Mouse (Mus musculus): ENCODE measurements at regions not wholly inside any gene's neighbourhood (a gene's known extent, or its start where the extent isn't known, plus 50 kb on each side); places are given as distances from the start of the nearest gene placed in this dataset.
A peak's percentile ranks its signal among the peaks of the same experiment; 100 is the strongest.

GRCm38 (mm10) chr14:68784395-68784794, 509.7 kb downstream of the Synb start:
- TF ChIP-seq CTCF (IDR thresholded peaks at IDR 0.05; ENCODE audit: borderline replicate concordance, extremely low read depth, insufficient read depth, insufficient read length) (no peak), POLR2A (IDR thresholded peaks at IDR 0.05; ENCODE audit: borderline replicate concordance, extremely low read depth, insufficient read depth, insufficient read length, poor library complexity, severe bottlenecking) (no peak)
- no peak for DNase-seq (ENCODE audit: low read depth)

GRCm38 (mm10) chr14:68783216-68783615, 510.9 kb downstream of the Synb start:
- no peak for TF ChIP-seq POLR2A (IDR thresholded peaks at IDR 0.05; ENCODE audit: borderline replicate concordance, extremely low read depth, insufficient read depth, insufficient read length, poor library complexity, severe bottlenecking)
- TF ChIP-seq CTCF (IDR thresholded peaks at IDR 0.05; ENCODE audit: borderline replicate concordance, extremely low read depth, insufficient read depth, insufficient read length), result no peak
- DNase-seq (ENCODE audit: low read depth), result no peak

- no peak for DNase-seq (ENCODE audit: low read depth)
- no peak for TF ChIP-seq POLR2A (IDR thresholded peaks at IDR 0.05; ENCODE audit: borderline replicate concordance, extremely low read depth, insufficient read depth, insufficient read length, poor library complexity, severe bottlenecking)
- TF ChIP-seq CTCF (IDR thresholded peaks at IDR 0.05; ENCODE audit: borderline replicate concordance, extremely low read depth, insufficient read depth, insufficient read length), result no peak
Measured at GRCm38 (mm10) chr14:68770411-68770810, 523.7 kb downstream of the Synb start.

- peak; percentile 4 for DNase-seq (ENCODE audit: low read depth)
- TF ChIP-seq POLR2A (IDR thresholded peaks at IDR 0.05; ENCODE audit: borderline replicate concordance, extremely low read depth, insufficient read depth, insufficient read length, poor library complexity, severe bottlenecking), result no peak
- no peak for TF ChIP-seq CTCF (IDR thresholded peaks at IDR 0.05; ENCODE audit: borderline replicate concordance, extremely low read depth, insufficient read depth, insufficient read length)
Measured at GRCm38 (mm10) chr14:68762916-68763315, 531.2 kb downstream of the Synb start.

- no peak for DNase-seq (ENCODE audit: low read depth)
- TF ChIP-seq CTCF (IDR thresholded peaks at IDR 0.05; ENCODE audit: borderline replicate concordance, extremely low read depth, insufficient read depth, insufficient read length) (no peak), POLR2A (IDR thresholded peaks at IDR 0.05; ENCODE audit: borderline replicate concordance, extremely low read depth, insufficient read depth, insufficient read length, poor library complexity, severe bottlenecking) (no peak)
Measured at GRCm38 (mm10) chr14:68744661-68745060, 549.4 kb downstream of the Synb start.

GRCm38 (mm10) chr14:68738474-68738873, 555.6 kb downstream of the Synb start:
- TF ChIP-seq CTCF (IDR thresholded peaks at IDR 0.05; ENCODE audit: borderline replicate concordance, extremely low read depth, insufficient read depth, insufficient read length) (no peak), POLR2A (IDR thresholded peaks at IDR 0.05; ENCODE audit: borderline replicate concordance, extremely low read depth, insufficient read depth, insufficient read length, poor library complexity, severe bottlenecking) (no peak)
- no peak for DNase-seq (ENCODE audit: low read depth)

- DNase-seq (ENCODE audit: low read depth), result peak; percentile 94
- peak; percentile 70; the same call in 1 of the 2 replicates for TF ChIP-seq CTCF (IDR thresholded peaks at IDR 0.05; ENCODE audit: borderline replicate concordance, extremely low read depth, insufficient read depth, insufficient read length)
Measured at GRCm38 (mm10) chr14:68735756-68736155, 558.3 kb downstream of the Synb start.

GRCm38 (mm10) chr14:68721156-68721555, 572.9 kb downstream of the Synb start:
- TF ChIP-seq CTCF (IDR thresholded peaks at IDR 0.05; ENCODE audit: borderline replicate concordance, extremely low read depth, insufficient read depth, insufficient read length), result no peak
- TF ChIP-seq POLR2A (IDR thresholded peaks at IDR 0.05; ENCODE audit: borderline replicate concordance, extremely low read depth, insufficient read depth, insufficient read length, poor library complexity, severe bottlenecking), result no peak
- DNase-seq (ENCODE audit: low read depth), result peak; percentile 4

- TF ChIP-seq CTCF (IDR thresholded peaks at IDR 0.05; ENCODE audit: borderline replicate concordance, extremely low read depth, insufficient read depth, insufficient read length) (no peak), POLR2A (IDR thresholded peaks at IDR 0.05; ENCODE audit: borderline replicate concordance, extremely low read depth, insufficient read depth, insufficient read length, poor library complexity, severe bottlenecking) (no peak)
- DNase-seq (ENCODE audit: low read depth), result no peak
Measured at GRCm38 (mm10) chr14:68719429-68720160, 574.5 kb downstream of the Synb start.

- TF ChIP-seq CTCF (IDR thresholded peaks at IDR 0.05; ENCODE audit: borderline replicate concordance, extremely low read depth, insufficient read depth, insufficient read length), result no peak
- TF ChIP-seq POLR2A (IDR thresholded peaks at IDR 0.05; ENCODE audit: borderline replicate concordance, extremely low read depth, insufficient read depth, insufficient read length, poor library complexity, severe bottlenecking), result no peak
- no peak for DNase-seq (ENCODE audit: low read depth)
Measured at GRCm38 (mm10) chr14:68718846-68719245, 575.3 kb downstream of the Synb start.

Data from brain, embryonic 14.5 days (tissue).